Mouse (Mus musculus) embryonic fibroblast, embryonic 13.5 days (primary cell): ENCODE results near the gene Nfic.

Experiments
- CTCF ChIP-seq: IDR thresholded peaks from 2 replicates; pipeline ENCODE4 v1.5.1; 2011; ENCODE audit warnings: mild to moderate bottlenecking, control low read depth, low read length, moderate library complexity, borderline replicate concordance; ENCODE audit not compliant: insufficient read depth
- POLR2A ChIP-seq: IDR thresholded peaks from 2 replicates; pipeline ENCODE4 v1.6.1; 2011; ENCODE audit warnings: low read depth, mild to moderate bottlenecking, control low read depth, low read length, moderate library complexity

DNA sequence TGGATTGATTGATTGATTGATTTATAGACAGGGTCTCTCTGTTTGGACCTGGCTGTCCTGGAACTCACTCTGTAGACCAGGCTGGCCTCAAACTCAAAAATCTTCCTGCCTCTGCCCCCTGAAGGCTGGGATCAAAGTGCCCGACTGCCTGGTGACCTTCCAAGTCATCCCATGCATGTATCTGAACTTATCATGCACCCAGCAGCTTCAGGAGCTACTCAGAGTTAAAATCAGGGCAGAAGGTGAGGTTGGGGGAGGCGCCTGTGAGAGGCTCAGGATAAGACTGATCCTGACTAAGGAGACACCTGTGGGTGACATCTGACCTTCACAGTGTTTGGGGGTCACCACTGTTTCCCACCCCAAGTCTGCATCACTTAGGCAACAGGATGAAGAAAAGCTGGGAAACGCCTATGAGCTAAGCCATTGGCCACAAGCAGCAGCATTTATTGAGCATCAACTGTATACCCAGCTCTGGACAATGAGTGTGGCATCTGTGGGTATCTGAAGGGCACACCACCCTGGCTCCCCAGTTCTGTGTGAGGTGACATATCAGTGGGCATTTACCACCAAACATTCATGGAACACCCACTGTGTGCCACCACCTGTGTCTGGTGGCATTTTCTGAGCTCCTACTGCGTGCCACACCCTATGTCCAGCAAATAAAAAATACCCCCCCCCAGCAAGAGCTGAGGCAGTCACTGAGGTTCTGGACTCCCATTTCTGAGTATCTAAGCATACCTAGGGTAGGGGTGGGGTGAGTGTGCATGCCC, 31.8 kb downstream of the Nfic start:
- TF ChIP-seq POLR2A (no peak), CTCF (no peak)
